Mouse (Mus musculus): ENCODE measurements around the gene Arhgef12. TPM values are rescaled to one million over a fixed set of nuclear protein-coding genes. Genes with fewer than 3 reads are reported as not detected.

Gene Arhgef12
- polyA plus RNA-seq (2014; fragmentation: Illumina TruSeq; extraction: RNeasy Lipid Tissue Mini Kit (QIAGEN cat#74804); ENCODE audit: low read depth, low replicate concordance): 50.2 TPM

DNA sequence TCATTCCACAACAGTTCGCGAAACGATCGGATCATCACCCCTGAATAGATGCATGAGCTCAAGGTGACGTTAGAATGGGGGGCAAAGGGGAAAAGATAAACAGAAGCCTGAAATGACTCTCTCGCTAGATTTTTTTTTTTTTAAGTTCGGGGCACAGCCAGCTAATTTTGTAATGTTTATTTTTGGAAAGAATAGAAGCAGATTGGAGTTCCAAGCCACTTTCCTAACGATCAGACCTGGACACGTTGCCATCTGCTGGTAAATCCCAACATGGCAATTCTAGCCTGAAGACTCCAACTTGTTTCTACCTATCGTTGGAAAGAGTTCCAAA, at the start of gene Arhgef12:
TSS of gene Arhgef12 (minus strand) at position 53 of the 331 bp plus-strand sequence.

DNA sequence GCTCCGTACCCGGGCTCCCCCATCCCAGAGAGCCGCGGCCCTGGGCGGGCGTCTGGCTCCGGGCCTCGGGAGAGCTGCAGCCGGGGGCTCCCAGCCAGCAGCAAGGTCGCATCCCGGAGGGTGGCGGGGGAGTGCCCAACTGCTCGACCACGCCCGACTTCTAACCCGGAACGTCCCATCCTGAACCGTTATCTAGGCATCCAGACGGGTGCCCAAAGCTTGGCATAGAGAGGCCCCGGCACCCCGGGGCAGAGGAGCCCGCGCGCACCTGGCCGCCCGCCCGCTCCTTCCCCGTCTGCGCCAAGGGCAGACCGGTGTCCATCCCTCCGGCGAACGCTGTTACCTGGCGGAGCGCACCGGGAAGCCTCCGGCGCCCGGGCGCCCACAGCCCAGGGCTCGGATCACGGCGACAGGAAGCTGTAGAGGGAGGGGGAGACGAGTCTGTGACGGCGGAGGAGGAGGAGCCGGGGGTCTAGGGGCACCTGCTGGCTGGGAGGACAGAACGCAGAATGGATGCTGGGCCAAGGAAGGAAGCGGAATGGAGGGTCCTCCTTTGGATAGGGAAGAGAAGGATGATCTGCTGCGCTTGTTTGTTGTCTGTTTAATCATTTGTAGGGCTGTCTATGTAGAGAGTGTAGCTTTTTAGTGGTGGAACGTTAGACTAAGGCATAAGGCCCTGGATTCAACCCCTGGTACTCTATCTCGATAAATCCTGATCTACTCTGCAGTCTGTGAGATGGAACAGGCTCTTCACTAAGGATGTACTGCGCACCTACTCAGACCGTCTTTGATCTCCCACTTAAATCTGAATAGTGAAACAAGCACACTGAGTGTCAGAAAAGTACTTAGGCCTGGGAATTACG, 9.3 kb upstream of the Arhgef12 start, which contains the start of gene Tmem136:
TSS of gene Tmem136 (minus strand) at position 437 of the 863 bp plus-strand sequence.

DNA sequence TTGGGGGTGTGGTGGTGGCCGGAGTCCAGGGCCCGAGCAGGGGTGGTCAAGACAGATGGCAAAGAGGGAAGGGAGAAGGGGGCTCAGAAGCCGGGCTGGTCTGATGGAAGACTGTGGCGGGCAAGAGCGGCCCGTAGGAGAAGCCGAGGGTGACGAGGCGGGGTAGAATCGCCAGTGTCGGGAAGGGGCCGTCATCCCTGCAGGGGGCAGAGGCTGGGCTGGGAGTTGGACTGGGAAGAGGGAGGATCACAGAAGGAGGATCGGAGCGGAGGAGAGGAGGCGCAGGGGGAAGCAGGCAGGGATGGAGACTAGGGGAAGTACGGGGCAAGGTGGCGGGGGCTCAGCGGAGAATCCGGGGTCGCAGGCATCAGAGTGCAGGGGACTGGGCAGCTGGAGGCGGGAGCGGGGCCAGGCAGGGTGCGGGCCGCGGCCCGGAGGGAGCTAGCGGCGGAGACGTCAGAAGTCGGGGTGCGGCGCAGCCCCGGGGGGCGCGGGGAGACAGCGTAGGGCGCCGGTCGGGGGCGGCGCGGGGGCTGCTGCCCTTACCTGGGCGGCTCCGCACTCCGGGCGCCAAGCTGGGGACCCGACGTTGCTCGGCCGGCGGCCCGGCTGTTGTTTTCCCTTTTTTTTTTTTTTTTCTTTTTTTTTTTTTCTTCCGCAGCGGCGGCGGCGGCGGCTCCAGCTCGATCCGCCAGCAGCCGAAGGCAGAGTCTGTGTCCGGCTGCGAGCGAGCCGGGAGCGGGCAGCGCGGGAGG, 163.1 kb downstream of the Arhgef12 start, which contains the start of gene Grik4:
TSS of gene Grik4 (minus strand) at position 713 of the 755 bp plus-strand sequence.

Other genes starting within 250 kb of the Arhgef12 start
- gene Grik4, start 162.7 kb downstream of the Arhgef12 start, polyA plus RNA-seq (2014; fragmentation: Illumina TruSeq; extraction: RNeasy Lipid Tissue Mini Kit (QIAGEN cat#74804); ENCODE audit: low read depth, low replicate concordance): 1.0 TPM
- 3.7 TPM for gene Tmem136, start 9.3 kb upstream of the Arhgef12 start, polyA plus RNA-seq (2014; fragmentation: Illumina TruSeq; extraction: RNeasy Lipid Tissue Mini Kit (QIAGEN cat#74804); ENCODE audit: low read depth, low replicate concordance)
- gene Pou2f3, start 103.1 kb upstream of the Arhgef12 start, polyA plus RNA-seq (2014; fragmentation: Illumina TruSeq; extraction: RNeasy Lipid Tissue Mini Kit (QIAGEN cat#74804); ENCODE audit: low read depth, low replicate concordance): 0.19 TPM
- gene Oaf, start 132.7 kb upstream of the Arhgef12 start, polyA plus RNA-seq (2014; fragmentation: Illumina TruSeq; extraction: RNeasy Lipid Tissue Mini Kit (QIAGEN cat#74804); ENCODE audit: low read depth, low replicate concordance): 23.9 TPM
- 9.3 TPM for gene Trim29, start 203.6 kb upstream of the Arhgef12 start, polyA plus RNA-seq (2014; fragmentation: Illumina TruSeq; extraction: RNeasy Lipid Tissue Mini Kit (QIAGEN cat#74804); ENCODE audit: low read depth, low replicate concordance)

All from adipose tissue, adult 10 weeks (tissue).